Mouse (Mus musculus): ENCODE results near the gene Bcor. TPM values are rescaled to one million over a fixed set of nuclear protein-coding genes. Genes with fewer than 3 reads are reported as not detected.

Bcor gene
- total RNA-seq, 2 experiments from 2014 or later = 21.1 to 23.3 TPM

DNA sequence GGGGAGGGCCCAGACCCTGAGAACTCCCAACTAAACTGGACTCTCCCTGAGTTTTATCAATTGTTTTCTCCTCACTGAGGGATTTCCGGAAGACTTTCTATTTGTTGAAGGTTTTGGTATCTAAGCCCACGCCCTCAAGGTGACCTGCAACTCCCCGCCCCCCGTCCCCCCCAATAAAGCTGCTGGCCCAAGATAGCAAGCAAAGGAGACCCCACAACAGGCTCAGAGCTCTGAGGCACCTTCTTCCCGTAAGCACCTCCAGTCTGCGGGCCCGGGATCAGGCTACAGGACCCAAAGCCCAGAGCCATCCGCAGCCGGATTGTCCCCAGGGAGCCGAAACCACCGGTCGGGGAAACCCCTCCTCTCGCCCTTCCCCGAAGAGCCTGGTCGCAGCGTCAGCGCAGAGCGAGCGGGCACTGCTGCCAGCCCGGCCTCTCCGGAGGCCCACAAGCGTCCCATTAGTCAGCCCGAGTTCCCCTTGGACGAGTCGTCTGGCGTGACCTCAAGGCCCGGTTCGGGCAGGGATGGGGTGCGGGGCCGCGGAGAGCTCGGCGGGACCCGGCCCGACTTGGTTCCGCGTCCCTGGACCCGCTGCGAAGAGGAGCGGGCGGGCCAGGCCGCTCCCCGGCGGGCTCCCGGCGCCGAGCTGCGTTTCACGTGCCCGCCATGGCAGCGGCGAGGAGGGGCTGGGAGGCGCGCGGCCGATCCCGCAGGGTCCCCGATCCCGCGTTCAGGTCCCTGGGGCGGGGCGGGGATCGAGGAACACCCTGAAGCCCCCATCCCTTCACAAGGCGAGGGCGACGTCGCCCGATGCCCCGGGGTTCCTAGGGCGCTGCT is 73.3 kb downstream of the Bcor start:
- DNase-seq = peak; percentile 73

DNA sequence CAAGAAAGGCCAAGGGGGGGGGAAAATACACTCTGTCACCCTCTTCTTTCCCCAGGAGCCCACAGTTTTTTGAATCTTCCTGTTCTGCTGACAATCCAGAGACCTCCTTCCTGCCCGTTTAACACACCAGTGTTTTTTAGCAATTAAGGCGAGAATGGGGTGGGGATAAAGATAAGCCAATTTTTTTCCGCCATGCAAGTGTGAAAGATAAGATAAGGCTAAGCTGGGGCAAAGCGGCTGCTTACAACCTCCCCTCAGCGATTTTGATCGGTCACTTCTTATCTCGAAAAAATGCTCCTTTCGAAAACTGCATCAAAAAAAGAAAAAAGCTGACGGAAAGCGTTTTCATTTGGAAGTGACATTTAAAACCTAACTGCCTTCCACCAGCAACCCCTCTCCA is 74.2 kb downstream of the Bcor start:
- DNase-seq = no peak

DNA sequence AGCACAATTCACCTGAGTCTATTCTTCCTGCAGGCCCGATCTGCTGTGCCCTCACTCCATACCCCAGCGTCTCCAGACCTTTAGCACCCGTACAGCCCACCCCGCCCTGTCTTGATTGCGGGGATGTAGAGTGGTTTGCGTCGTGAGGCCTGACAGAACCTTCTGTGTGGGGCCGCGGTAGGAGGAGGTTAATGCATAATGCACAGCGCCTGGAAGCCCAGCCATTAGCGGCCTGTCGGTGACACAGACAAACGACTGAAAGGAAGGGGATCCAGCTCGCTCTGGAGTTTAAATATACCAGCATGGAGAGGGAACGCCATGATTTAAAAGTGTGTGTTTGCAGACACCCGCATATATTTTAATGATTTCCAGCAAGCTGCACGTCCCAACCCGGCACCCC is 74.9 kb downstream of the Bcor start:
- DNase-seq = no peak

DNA sequence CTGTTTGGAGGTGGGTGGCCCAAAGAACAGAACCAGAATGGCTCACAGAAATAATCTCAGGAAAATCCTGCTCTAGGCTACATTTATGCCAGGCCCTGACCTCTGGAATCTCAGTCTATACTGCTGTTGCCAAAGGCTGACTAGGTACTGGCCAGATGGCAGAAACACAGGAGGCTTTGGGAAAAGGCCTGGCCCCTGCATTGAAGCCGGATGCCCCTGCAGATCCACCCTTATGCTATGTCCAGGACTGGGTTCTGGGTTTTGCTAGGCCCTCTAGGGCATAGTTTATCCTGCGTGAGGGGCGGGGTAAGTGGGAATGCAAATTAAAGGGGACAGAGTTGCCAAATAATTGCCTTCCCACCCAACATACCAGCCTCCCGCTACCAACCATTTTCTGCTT is 75.5 kb downstream of the Bcor start:
- no peak for DNase-seq

DNA sequence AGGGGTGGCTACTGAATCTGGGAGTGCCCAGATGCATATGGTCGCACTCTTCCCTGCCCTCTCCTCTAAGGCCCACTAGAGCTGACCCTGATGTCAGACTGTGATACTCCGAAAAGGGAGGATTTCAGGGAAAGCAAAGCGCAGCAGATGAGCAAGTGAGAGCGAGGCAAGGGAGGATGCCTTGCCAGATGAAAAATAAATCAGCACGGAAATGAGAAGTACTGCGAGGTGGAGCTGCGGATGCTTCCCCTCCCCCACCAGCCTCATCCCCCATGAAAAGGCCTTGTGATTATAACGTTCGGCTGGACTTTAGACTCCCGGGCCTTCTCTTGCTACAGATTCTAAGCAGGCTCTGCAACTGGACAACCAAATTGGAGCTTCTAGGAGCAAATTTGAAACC is 76.5 kb downstream of the Bcor start:
- DNase-seq = no peak

DNA sequence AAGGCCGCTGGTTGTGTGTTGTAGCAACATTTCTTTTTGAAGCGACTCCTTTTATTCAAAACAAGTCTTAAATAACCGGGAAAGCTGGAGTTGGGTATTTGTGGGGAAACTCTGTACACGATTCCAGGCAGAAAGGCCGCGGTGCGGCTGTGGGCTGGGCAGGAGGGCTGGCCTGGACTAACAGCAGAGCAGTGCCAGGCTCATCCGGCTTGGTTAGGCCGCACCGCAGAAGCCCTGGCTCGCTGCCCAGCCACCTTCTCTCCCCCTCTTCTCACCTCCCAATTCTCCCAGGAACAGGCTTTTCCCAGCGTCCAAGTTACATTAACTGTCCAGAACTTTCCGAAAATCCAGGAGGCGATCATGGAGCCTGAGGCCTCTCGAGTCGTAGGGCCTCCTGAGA is 77.4 kb downstream of the Bcor start:
- peak; percentile 51 for DNase-seq

DNA sequence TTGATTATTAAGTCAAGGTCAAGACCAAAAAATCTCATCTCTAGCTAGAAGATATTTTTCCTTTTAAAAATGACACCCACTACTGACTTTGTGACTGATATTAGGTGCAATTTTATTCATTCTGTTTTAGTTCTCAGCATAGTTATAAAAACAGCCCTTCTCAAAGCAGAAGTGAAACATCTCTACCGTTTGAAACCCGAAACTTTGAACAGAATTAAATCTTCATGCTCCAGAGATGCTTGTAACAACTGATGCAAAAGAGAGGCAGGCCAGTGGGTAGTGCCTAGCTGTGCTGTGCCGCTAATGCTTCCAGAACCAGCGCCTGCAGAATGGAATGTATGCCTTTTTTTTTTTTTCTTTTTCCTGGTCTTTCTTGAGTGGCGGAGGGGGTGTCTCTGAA is 78.0 kb downstream of the Bcor start:
- DNase-seq = no peak

DNA sequence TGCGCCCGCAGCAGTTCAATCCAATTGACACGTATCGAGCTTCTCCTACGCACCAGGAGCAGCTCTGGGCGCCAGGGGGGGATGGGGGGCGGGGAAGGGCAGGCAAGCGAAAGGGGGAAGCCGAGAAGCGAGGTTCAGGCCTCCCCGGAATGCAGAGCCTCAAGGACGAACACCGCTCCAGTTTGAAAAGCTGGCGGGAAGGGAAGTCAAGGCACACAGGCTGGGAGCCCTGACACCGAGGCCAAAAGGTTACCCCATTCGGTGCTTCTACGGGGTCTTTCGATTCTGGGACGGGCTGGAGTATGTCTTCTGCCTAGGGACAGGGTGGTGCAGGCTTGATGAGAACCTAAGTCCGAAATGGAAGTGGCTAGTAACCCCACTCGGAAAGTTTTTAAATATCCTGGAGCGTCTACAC is 78.4 kb downstream of the Bcor start:
- DNase-seq = no peak

DNA sequence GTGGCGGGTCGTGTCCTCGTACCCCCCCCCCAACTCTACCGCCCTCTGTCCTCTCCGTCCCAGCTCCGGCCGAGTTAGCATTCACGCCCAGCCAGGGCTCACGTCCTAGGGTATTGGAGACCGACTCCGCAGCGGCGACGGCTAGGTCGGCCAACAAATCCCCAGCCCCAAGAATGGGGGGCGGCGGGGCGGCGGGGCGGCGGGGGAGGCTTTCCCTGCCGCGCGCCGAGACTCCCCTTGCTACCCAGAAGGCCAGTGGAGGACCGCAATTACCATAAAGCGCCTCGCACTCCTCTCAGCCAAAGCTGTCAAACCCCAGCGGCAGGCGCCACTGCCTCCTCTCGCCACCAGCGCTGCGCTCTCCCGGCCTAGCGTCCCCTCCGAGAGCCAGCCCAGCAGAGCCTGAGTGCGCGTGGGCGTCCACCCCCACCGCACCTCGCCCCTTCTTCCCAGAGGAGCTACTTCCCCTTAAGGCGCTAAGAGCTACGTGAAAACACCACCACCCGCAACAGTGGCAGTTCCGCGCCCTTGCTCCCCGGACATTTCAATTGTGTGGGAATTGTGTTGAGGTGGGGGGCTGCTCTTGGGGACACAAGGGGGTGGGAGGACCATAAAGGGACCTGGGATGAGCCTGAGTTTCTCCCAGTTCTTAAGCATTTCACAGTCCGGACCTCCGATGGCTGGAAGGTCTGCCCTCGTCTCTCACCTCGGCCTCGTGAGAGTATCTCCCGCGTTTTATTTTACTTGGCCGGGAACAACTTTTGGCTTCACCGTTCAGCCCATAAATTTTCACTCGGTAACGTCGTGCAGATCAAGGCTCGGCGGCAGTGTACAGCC is 79.0 kb downstream of the Bcor start:
- DNase-seq = peak; percentile 48

DNA sequence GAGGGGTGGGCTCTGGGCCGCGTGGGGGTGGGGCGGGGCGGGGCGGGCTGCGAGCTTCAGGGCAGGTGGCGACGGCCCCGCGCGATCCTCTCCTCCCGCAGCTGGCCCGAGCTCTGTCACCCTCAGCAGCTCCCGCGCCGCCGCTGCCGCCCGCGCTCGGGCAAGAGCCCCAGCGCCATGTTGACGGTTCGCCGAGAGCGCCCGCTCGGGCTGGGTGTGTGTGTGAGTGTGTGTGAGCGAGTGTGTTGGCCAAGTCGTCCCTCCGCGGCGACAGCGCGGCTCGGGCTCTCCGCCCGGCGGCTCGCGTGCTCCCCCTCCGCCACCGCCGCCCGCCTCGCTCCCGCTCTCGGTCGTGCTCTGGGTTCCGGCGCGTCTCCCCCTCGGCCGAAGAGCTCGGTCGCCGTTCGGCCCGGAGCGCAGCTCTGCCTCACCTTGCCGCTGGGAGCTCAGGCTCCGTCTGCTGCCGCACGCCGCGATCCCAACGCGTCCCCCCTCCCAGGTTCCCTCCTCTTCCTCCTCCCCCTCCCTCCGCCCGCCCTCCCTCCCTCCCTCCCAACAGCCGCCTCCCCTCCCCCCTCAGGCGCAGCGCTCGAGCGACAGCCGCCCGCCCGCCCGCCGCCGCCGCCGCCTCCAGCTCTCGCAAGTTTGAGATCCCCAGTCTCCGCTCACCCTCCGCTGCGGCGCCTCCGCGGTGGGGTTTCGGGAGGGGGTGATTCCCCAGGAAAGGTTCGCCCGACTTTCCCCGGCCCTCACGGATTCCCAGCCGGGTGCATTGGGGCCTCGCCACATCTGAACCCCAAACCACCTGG is 79.9 kb downstream of the Bcor start:
- DNase-seq = peak; percentile 77

DNA sequence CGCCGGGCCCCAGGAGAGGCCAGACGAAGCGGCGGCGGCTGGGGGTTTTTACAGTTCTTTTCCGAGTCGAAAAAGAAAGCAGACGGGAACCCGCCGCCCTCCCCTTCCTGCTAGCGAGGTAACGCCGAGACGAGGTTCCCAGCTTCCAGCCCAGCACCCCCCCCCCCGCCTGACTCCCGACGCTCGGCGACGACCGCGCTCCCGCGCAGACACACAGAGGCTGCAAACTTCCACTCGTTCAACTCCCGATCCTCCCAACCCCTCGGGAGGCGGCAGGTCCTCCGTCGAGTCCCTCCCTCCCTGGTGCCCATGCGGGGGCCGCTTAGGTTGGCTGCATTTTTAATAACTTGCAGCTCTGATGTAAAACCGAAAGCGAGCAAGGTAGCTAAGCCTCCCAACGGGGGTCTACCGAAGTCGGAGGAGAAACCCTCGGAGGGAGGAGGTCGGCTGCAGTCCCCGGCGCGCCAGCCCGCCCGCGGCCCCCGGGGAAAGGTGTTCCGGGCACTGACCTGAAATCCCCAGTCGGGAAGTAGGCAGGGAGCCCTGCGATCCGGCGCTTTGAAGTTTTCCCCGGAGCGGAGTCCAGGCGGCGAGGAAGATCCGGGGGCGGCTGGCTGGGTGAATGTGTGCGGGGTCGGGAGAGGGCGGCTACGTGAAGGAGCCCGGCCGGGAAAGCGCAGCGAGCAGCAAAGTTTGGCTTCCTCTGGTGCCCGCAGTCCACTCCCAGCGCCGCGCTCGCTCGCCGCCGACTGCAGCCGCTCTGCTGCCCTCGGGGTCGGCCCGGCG is 80.7 kb downstream of the Bcor start:
- peak; percentile 51 for DNase-seq

DNA sequence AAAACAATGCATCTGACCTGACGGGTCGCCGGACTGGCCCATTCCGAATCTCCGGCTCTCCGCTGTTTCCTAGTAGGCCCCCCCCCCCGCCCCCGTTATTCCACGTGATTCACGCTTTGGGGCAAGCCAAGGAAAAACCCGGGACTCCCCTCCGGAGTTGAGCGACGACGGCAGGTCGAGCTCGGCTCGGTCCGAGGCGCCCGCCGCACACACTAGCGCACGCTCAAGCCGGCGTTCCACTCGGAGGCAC is 81.2 kb downstream of the Bcor start:
- DNase-seq = no peak

DNA sequence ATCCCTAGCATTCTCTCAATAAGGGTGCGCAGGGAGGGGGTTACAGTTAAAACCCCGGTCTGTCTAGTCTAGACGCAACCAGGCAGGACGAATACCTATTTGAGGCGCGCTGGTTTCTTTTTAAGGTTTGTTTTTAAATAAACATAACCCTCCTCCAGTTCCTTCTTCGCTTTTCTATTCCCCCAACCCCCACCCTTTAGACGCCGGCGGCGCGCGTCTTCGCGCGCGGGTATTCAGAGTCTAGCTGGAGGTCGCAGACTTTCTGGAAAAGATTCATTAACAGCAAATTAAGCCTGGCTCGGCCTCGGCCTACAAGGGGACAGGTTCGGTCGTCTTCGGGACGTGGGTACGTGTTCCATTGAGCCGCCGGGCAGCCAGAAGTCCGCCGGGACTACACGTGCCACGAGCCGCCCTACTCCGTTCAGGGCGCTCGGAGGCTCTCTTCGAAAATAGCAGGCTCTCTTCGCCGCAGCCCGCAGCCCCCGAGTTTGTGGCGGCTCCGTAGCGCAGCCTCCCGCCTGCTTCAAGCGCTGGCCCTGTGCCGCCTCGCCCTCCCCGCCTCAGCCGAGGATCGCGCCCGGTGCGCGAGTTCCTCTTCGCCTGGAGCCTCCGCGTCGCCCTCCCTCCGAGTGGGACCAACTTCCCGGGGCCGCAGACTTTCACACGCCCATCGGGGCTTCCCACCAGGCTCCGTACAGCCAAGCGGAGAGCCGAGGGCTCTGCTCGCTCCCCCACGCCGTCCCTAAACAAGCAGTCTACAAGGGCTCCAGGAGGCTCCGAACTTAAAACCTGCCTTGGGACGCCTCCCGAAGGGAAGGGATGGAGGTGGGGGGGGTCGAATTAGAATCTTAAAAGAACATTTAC is 81.7 kb downstream of the Bcor start:
- DNase-seq = peak; percentile 48

DNA sequence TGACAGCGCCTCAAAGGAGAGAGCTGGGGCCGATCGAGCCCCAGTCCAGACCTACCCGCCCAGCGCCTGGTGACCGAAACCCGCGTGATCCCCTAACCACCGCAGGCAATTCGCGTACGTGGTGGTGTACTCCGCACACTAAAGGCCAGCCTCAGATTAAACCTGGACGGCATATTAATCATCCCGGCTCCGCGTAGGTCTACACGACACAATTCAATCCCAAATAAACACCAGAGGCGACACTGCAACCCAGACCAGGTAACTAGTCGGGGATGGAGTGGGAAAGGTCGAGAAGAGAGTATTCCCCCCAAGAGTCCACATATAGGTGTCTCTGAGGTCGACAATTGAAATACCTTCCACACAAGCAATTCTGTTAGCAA is 82.6 kb downstream of the Bcor start:
- DNase-seq = no peak

DNA sequence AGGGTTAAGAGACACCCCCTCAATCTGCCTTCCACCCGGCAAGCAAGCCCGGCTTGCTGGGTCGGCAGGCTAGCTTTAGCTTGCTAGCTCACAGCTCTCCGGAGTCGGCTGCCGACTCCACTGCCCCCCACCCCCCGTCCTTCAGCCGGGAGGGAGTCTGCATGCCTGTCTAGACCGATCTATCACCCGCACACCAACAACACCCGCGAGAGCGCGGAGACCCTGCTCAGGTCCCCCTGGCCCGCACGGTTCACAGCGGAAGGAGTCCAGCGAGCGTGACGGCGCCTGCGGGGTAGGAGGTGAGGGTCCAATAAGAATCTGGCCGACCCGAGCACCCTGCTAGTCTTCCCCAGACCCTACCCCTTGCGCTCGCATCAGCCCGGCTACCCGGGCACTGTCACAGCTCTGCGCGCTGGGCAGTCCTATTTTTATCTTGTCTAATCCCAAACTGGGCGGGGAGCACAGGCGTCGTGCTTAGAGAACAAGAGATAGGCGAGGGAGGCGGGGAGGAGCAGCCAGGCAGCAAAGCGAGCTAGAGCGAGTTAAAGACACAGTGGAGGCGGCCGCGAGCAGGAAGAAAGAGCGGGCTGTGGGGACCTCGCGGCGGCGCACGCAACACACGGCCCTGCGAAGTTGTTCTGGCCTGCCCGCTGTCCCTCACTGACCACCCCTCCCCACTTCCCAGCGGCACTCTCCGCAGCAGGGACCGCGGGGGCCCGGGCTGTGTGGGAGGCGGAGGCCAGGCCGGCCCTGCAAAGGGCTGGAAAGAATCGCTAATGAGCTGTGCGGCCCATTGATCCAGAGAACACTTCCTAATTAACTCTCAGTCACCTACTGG is 83.2 kb downstream of the Bcor start:
- peak; percentile 73 for DNase-seq

DNA sequence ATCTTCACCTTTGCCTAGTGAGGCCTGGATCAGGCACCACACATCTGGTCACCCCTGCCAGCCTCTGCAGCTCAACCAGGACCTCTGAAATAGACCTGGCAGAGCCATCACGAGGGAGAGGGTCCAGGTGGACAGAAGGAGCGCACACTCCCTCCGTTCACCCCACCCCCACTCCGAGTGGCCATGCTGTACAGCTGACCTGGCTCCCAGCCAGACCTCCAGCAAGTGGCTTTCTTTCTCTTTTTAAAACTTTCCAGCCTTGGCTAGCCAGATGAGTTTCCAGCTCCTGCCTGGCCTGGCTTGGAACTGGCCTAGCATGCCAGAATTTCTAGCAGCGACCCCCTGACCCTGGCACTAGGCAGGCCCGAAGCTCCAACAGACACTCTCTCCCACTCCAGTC is 87.4 kb downstream of the Bcor start:
- peak; percentile 50 for DNase-seq

DNA sequence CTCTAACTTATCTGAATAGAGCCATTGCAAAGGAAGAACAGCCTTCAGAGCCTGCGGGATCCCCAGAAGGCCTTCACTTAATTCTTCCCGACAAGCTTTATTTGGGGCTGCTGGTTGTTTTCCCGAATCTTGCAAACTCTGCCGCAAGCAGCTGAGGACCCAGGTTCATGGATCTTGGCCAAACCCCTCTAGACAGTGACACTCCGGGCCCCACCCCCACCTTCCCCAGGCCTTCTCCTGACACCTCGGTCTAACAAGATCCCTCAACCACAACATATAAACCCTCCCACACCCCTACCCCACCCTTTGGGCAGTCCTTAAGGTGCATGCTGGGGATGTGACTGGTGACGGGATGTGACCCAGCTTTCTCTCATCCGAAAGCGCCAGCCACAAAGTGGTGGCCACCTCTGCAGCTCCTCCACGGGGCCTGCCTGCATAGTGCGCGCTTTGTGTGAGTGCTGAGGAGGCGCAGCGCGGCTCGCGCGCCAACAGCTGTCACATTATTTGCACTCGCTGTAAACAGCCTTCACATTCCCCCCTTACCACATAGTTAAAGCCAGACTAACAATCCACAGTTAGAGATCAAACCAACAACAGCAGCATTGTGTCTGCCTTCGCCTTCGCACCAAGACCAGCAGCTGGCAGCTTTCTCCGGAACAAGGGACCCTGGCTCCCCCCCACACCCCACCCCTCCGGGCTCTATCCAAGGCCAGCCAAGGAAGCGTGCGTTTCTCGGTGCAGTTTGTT is 91.0 kb downstream of the Bcor start:
- DNase-seq = no peak

DNA sequence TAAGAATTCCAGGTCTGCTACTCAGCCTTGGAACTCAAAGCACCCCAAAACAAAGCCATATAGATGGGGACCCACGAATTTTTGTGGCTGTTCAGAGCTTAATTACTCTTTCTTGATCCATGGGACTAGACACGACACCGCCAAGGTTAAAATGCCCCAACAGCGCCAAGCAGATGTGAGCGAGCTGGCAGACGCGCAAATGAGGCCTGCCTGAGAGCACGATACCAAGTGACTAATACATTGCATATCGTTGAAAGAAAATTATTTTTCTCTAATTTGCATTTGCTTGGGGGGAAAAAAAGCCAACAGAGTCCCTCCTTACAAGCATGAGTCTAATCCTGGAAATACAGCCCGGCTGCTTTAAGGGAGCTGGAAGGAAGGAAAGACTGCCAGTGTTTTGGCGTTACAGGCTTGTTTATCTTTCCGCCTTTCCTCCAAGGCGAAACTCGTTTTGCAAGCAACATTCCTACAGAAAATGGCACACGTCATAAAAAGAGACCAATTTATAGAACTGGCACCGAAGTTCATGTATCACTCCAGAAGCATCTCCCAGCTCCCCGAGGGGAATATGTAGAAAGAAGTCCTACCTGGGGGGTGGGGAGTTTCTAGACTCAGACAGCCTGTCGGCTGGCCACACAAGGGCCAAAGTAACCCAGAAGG is 92.2 kb downstream of the Bcor start:
- no peak for DNase-seq

DNA sequence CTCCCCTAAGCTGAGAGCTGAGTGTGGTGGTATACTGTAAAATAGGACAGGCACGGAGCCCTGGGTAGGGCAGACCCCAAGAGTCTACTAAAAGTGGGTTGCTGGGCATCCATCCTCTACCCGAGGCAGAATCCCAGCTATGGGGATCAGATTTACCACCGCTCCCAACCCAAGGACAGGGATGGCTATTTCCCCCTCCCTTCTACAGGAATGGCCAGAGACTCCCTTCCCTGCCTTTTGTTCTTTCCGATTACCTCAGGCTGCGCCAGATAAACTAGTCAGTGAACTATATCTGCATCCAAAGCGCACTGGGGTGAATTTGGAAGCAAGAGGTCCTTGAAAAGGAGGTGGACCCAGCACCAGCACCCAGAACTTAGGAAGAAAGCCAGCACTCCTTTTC is 93.1 kb downstream of the Bcor start:
- DNase-seq = no peak
